Mouse (Mus musculus): ENCODE data around the gene Evpl. TPM values are rescaled to one million over a fixed set of nuclear protein-coding genes. Genes with fewer than 3 reads are reported as not detected.
A peak's percentile ranks its signal among the peaks of the same experiment; 100 is the strongest.

Evpl gene
- polyA plus RNA-seq, 1 experiment from 2014 or later = 0.28 TPM

- no peak for ATAC-seq
- H3K27me3 ChIP-seq = no peaks in the 10 kb centered on the region
Measured at GRCm38 (mm10) chr11:116250898-116251297, 13.0 kb upstream of the Evpl start.

GRCm38 (mm10) chr11:116247502-116248222, 9.8 kb upstream of the Evpl start:
- H3K27ac ChIP-seq = no peak overlapping the region
- peaks cover 100% of the 10 kb centered on the region for H3K36me3 ChIP-seq
- ATAC-seq = no peak
- H3K9ac ChIP-seq (replicated peaks) = no peak overlapping the region
- H3K4me3 ChIP-seq (replicated peaks) = no peak overlapping the region
- 86% methylated on average over 14 of the region's 14 CpGs for WGBS
- H3K4me2 ChIP-seq (replicated peaks) = no peak overlapping the region
- no peaks in the 10 kb centered on the region for H3K4me1 ChIP-seq (replicated peaks)
- no peaks in the 10 kb centered on the region for H3K9me3 ChIP-seq
- no peaks in the 10 kb centered on the region for H3K27me3 ChIP-seq

More at GRCm38 (mm10) chr11:116250898-116251297, 13.0 kb upstream of the Evpl start:
- H3K9ac ChIP-seq (replicated peaks) = no peak overlapping the region
- 95% methylated on average over 8 of the region's 8 CpGs for WGBS
- H3K4me1 ChIP-seq (replicated peaks) = no peaks in the 10 kb centered on the region
- H3K4me3 ChIP-seq (replicated peaks) = no peak overlapping the region
- H3K27ac ChIP-seq = no peak overlapping the region
- no peak overlapping the region for H3K4me2 ChIP-seq (replicated peaks)
- peaks cover 98% of the 10 kb centered on the region for H3K36me3 ChIP-seq
- H3K9me3 ChIP-seq = no peaks in the 10 kb centered on the region

- H3K4me3 ChIP-seq (replicated peaks) = no peak overlapping the region
- H3K4me1 ChIP-seq (replicated peaks) = no peaks in the 10 kb centered on the region
- no peak for ATAC-seq
- no peak overlapping the region for H3K9ac ChIP-seq (replicated peaks)
- no peaks in the 10 kb centered on the region for H3K9me3 ChIP-seq
- H3K27ac ChIP-seq = no peak overlapping the region
- 74% methylated on average over 6 of the region's 6 CpGs for WGBS
- H3K4me2 ChIP-seq (replicated peaks) = no peak overlapping the region
- H3K27me3 ChIP-seq = no peaks in the 10 kb centered on the region
- peaks cover 80% of the 10 kb centered on the region for H3K36me3 ChIP-seq
Measured at GRCm38 (mm10) chr11:116245616-116246015, 7.7 kb upstream of the Evpl start.

- no peaks in the 10 kb centered on the region for H3K27me3 ChIP-seq
- no peak for ATAC-seq
- H3K9me3 ChIP-seq = no peaks in the 10 kb centered on the region
- H3K36me3 ChIP-seq = peaks cover 70% of the 10 kb centered on the region
- H3K27ac ChIP-seq = no peak overlapping the region
- 91% methylated on average over 8 of the region's 8 CpGs for WGBS
- H3K9ac ChIP-seq (replicated peaks) = no peak overlapping the region
- peaks cover 4% of the 10 kb centered on the region; the same call in 1 of the 2 replicates for H3K4me1 ChIP-seq (replicated peaks)
- no peak overlapping the region for H3K4me2 ChIP-seq (replicated peaks)
- H3K4me3 ChIP-seq (replicated peaks) = no peak overlapping the region
Measured at GRCm38 (mm10) chr11:116244580-116244979, 6.7 kb upstream of the Evpl start.

GRCm38 (mm10) chr11:116241744-116242235, 3.9 kb upstream of the Evpl start:
- WGBS = 54% methylated on average over 12 of the region's 12 CpGs
- Histone ChIP-seq H3K36me3 (peaks cover 42% of the 10 kb centered on the region), H3K9me3 (no peaks in the 10 kb centered on the region), H3K4me3 (replicated peaks) (no peak overlapping the region), H3K27ac (no peak overlapping the region), H3K4me1 (replicated peaks) (peaks cover 10% of the 10 kb centered on the region; the same call in 1 of the 2 replicates), H3K4me2 (replicated peaks) (no peak overlapping the region), H3K27me3 (peaks cover 20% of the 10 kb centered on the region), H3K9ac (replicated peaks) (0 out of 2 replicates have a peak overlapping the region, but pooled peaks have one; percentile 12)
- ATAC-seq = no peak

GRCm38 (mm10) chr11:116239797-116240196, 1.9 kb upstream of the Evpl start:
- WGBS = 12% methylated on average over 7 of the region's 7 CpGs
- H3K9ac ChIP-seq (replicated peaks) = no peak overlapping the region
- H3K9me3 ChIP-seq = no peaks in the 10 kb centered on the region
- H3K4me1 ChIP-seq (replicated peaks) = peaks cover 10% of the 10 kb centered on the region; the same call in 1 of the 2 replicates
- no peak overlapping the region for H3K27ac ChIP-seq
- no peak overlapping the region for H3K4me2 ChIP-seq (replicated peaks)
- H3K36me3 ChIP-seq = peaks cover 22% of the 10 kb centered on the region
- no peak for ATAC-seq
- H3K4me3 ChIP-seq (replicated peaks) = no peak overlapping the region
- peaks cover 20% of the 10 kb centered on the region for H3K27me3 ChIP-seq

GRCm38 (mm10) chr11:116234901-116235300, 3.0 kb downstream of the Evpl start:
- no peaks in the 10 kb centered on the region for H3K36me3 ChIP-seq
- H3K4me1 ChIP-seq (replicated peaks) = peaks cover 14% of the 10 kb centered on the region; the same call in 1 of the 2 replicates
- no peak overlapping the region for H3K4me2 ChIP-seq (replicated peaks)
- peaks cover 31% of the 10 kb centered on the region for H3K27me3 ChIP-seq
- no peaks in the 10 kb centered on the region for H3K9me3 ChIP-seq
- ATAC-seq = no peak
- H3K9ac ChIP-seq (replicated peaks) = no peak overlapping the region
- H3K4me3 ChIP-seq (replicated peaks) = no peak overlapping the region
- WGBS = 86% methylated on average over 8 of the region's 8 CpGs
- no peak overlapping the region for H3K27ac ChIP-seq

- WGBS = 32% methylated on average over 17 of the region's 17 CpGs
Measured at GRCm38 (mm10) chr11:116232427-116232826, 5.5 kb downstream of the Evpl start.

GRCm38 (mm10) chr11:116228699-116229098, 9.2 kb downstream of the Evpl start:
- 0 out of 2 replicates have a peak, but pooled peaks cover 5% of the 10 kb centered on the region for H3K4me1 ChIP-seq (replicated peaks)
- H3K4me2 ChIP-seq (replicated peaks) = no peak overlapping the region
- H3K27ac ChIP-seq = no peak overlapping the region
- H3K4me3 ChIP-seq (replicated peaks) = no peak overlapping the region
- H3K36me3 ChIP-seq = no peaks in the 10 kb centered on the region
- H3K9me3 ChIP-seq = no peaks in the 10 kb centered on the region
- H3K27me3 ChIP-seq = peaks cover 28% of the 10 kb centered on the region
- 81% methylated on average over 4 of the region's 4 CpGs for WGBS
- H3K9ac ChIP-seq (replicated peaks) = no peak overlapping the region
- ATAC-seq = no peak

More at GRCm38 (mm10) chr11:116232427-116232826, 5.5 kb downstream of the Evpl start:
- Histone ChIP-seq H3K4me2 (replicated peaks) (peak overlapping the region; percentile 34), H3K4me1 (replicated peaks) (0 out of 2 replicates have a peak, but pooled peaks cover 5% of the 10 kb centered on the region), H3K36me3 (no peaks in the 10 kb centered on the region), H3K27me3 (peaks cover 17% of the 10 kb centered on the region), H3K27ac (no peak overlapping the region), H3K9ac (replicated peaks) (peak overlapping the region; percentile 39; the same call in 1 of the 2 replicates), H3K4me3 (replicated peaks) (no peak overlapping the region), H3K9me3 (no peaks in the 10 kb centered on the region)
- ATAC-seq = no peak

GRCm38 (mm10) chr11:116226414-116226813, 11.5 kb downstream of the Evpl start:
- ATAC-seq = no peak
- Histone ChIP-seq H3K4me3 (replicated peaks) (no peak overlapping the region), H3K4me1 (replicated peaks) (peaks cover 12% of the 10 kb centered on the region), H3K36me3 (no peaks in the 10 kb centered on the region), H3K9ac (replicated peaks) (no peak overlapping the region), H3K9me3 (0 out of 2 replicates have a peak, but pooled peaks cover 4% of the 10 kb centered on the region), H3K4me2 (replicated peaks) (no peak overlapping the region), H3K27ac (no peak overlapping the region), H3K27me3 (peaks cover 42% of the 10 kb centered on the region)
- WGBS = 9% methylated on average over 2 of the region's 2 CpGs

GRCm38 (mm10) chr11:116222740-116223059, 15.2 kb downstream of the Evpl start:
- Histone ChIP-seq H3K27ac (no peak overlapping the region), H3K9ac (replicated peaks) (peak overlapping the region; percentile 45), H3K9me3 (0 out of 2 replicates have a peak, but pooled peaks cover 9% of the 10 kb centered on the region), H3K4me1 (replicated peaks) (peaks cover 28% of the 10 kb centered on the region), H3K27me3 (peaks cover 56% of the 10 kb centered on the region), H3K4me2 (replicated peaks) (peak overlapping the region; percentile 52), H3K4me3 (replicated peaks) (peak overlapping the region; percentile 33), H3K36me3 (no peaks in the 10 kb centered on the region)
- no peak for ATAC-seq
- WGBS = 16% methylated on average over 23 of the region's 23 CpGs

GRCm38 (mm10) chr11:116221931-116222739, 15.7 kb downstream of the Evpl start:
- Histone ChIP-seq H3K4me1 (replicated peaks) (peaks cover 28% of the 10 kb centered on the region), H3K4me3 (replicated peaks) (peak overlapping the region; percentile 33), H3K27me3 (peaks cover 56% of the 10 kb centered on the region), H3K36me3 (no peaks in the 10 kb centered on the region), H3K9ac (replicated peaks) (peak overlapping the region; percentile 45), H3K27ac (no peak overlapping the region), H3K4me2 (replicated peaks) (peak overlapping the region; percentile 52), H3K9me3 (0 out of 2 replicates have a peak, but pooled peaks cover 9% of the 10 kb centered on the region)
- 13% methylated on average over 53 of the region's 53 CpGs for WGBS
- ATAC-seq = no peak
